Mouse (Mus musculus) kidney, postnatal 36 days (tissue): ENCODE data around the gene Hes3.
A peak's percentile ranks its signal among the peaks of the same experiment; 100 is the strongest.

Experiments
- DNase-seq, 2 experiments: peaks; one replicate each; pipeline ENCODE4 v3.0.0; 2021 to 2022; ENCODE audit warnings: mixed read lengths in 2 of 2

The Hes3 gene

DNA sequence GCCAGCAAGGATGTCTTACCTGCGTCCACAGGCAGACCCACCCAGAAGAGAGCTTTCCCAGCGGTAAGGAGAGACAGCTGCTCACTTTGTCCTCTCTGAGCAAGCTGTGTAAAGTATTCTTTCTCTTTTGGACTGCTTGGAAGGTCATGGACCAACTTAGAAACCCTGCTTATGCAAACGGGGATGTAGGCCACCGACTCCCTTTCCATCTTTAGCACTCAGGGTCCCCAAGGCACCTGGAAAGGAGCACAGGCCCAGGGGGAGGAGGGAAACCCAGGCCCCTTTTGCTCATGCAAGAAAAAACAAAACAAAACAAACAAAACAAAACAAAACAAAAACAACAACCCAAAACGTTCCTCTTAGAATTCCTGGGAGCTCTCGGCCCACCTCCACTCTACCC, at the start of gene Hes3:
Gene Hes3, minus strand, starts transcription at position 101 of the 400 bp plus-strand sequence.
- no peak for DNase-seq

DNA sequence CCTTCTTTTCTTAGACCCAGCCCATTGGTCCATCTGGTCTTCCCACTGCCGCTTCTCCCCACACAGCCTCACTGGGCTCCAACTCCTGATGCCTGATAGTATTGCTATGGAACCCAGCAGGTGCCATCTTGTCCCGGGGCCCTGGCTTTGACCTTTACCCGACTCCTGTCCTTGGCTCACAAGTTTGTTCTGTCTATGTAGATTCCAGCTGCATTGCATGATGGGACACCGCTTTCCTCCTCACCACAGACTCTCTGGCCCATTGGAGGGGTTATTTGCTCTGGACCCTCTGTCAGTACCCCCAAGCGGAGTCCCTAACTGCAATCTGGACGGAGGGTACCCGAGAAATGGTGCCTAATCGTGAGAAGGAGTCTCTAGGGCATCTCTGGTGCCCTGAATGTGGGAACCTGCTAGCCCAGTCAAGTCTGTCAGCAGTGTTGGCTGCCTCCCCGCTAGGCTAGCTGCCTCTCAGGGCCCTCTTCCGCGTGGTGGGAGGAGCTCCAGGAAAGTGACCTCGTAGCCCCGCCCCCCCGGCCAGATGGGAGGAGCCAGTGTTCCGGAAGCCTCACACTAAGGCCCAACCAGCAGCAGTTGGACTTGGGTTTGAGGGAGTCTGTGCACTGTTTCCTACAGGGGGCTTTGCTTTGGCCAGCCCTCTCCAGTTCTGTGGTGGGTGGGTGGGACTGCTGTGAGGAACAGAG, 49.3 kb upstream of the Hes3 start:
- DNase-seq = peak in 1 of 2 experiments; percentile 36

DNA sequence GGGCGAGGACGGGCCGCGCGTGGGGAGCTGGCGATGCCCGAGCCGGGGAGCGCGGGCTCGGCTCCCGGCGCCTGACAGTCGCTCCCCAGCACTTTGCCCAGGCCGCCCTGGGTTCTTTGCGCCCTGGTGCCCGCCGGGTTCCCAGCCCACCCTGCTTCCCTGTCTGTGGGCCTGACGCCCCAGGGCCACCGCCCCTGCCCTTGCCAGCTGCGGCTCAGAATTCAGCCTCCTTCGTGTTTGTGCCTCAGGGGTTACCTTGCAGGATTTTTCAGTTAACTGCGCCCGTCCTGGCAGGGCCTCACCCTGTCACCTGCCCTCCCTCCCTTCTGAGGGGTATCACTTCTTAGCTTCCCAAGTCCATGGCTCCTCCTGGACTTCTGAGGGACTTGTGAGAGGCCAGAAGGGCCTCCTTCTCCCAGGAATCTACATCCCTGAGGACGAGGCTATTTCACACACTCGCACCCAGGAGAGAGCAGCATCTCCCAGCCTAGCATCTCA, 47.9 kb upstream of the Hes3 start:
- no peak for DNase-seq

DNA sequence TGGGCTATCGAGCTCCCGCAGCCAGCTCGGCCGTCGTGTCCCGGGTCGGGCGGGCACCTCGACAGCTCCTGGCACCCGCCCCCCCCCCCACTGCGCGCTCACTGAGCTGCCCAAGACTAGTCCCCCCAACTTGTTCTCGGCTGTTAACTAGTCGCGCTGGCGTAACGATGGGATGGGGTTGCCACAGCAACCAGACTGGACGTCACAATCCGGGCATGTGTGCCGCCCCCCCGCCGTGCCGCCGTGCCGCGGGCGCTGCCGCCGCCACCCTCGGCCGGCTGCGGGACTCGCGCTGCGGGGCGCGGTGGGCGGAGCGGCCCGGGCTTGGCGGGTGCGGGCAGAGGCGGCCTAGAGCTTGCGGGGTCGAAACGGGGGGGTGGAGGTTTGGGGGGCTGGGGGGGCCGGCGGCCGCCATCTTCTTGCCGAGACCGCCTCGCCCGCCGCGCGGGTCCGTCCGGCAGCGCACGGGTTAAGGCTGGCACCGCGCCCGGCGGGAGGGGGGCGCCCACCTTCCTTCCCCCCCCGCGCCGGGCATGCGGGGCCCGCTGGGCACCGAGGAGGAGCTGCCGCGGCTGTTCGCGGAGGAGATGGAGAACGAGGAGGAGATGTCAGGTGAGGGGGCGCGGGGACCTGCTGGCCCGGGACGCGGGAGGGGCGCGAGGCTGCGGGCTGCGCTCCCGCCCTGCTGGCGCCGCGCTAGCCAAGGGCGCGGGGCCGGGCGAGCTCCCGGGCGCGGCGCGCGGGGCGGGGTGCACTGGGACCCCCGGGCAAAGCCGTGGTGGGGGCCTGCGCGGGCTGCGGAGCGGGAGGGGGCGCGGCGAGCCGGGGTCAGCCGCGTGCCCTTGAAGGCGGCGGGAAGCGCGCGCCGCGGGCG, 47.2 kb upstream of the Hes3 start, which contains the start of gene Chd5:
Gene Chd5, plus strand, starts transcription at position 233 of the 874 bp plus-strand sequence.
- no peak for DNase-seq

DNA sequence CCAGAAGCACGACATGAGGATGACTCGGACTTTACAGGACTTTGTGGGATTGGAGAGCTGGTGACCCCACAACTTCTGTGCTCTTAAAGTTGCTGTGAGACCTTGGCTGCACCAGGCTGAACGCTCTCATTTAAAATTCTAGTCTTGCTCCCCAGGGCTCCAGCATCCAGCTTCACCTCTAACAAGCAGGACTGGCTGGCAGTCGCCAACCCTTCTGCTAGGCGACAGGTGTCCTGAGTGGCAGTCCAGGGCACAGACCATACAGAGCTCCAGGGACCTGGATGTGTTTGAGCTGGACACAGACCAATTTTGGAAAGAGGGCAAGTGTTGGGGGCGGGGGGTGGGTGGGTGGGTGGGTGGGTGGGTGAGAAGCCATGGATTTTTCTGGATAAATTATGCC, 46.3 kb upstream of the Hes3 start:
- no peak for DNase-seq

DNA sequence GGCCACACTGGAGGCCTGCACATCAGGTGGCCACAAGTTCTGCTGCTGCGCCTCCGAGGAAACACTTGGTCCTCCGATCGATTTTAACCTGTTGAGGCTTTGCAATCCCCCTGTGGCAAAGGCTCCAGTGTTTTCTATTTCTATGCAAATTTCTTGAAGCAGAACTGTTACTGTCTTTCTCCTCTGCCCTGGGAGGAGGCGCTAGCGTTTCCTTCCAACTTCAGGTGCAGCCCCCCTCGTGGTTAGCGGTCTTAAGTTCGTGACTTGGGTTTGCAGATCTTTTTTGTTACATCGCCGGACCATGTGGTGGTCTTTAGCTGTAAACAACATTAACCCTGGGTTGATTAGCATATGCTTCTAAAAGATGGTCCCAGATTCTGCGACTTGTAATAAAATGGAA, 42.1 kb upstream of the Hes3 start:
- DNase-seq = no peak

DNA sequence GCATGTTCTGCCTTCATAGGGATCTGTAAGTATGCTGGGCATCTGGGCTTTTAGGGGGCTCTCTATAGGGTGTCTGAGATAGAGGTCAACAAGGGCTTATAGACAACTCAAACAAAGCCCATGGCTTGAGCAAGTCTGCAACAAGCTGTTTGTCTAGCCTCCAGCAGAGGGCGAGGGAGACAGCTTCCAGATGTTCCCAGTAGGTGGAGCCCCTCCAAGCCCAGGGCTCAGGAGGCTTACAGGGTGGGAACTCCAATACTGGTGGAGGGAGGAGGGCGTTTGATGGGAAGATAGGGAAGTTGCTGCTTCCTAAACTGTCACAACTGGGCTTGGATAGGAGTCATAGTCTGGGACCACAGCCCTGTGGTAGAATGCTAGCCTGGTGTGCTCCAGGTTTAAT, 41.5 kb upstream of the Hes3 start:
- DNase-seq = peak; percentile 60 to 83

DNA sequence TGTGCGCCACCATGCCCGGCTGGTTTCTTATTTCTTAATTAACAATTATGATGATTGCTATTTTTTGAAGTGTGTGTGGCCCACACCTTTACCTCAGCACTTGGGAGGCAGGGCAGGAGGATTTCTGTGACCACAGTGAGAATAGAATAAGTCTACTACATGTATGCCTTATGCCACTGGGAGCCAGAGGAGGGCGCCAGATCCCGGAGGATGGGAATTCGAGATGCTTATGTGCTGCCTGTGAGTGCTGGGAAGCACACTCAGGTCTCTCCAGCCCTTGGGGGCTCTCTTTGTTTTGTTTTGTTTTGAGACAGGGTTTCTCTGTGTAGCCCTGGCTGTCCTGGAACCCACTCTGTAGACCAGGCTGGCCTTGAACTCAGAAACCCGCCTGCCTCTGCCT, 37.2 kb upstream of the Hes3 start:
- peak in 1 of 2 experiments; percentile 80 for DNase-seq

DNA sequence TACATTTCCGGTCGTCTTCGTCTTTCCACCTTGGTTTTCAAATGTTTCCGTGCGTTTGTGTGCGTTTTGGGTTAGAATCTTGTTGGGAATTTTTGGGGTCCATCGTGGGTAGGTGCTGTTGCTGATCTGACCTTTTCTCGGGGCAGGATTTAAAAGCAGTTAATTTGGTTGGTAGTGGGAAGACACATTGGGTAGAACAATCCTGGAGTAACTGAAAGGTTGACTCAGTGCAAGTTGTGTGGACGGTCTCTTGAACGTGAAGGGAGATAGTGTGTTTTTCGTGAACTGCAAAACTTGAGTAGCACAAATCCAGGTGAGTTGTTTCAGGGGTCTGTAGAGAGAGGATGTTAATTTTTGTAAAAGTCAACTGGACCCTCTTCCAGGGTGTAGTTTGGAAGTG, 35.1 kb upstream of the Hes3 start:
- DNase-seq = no peak

DNA sequence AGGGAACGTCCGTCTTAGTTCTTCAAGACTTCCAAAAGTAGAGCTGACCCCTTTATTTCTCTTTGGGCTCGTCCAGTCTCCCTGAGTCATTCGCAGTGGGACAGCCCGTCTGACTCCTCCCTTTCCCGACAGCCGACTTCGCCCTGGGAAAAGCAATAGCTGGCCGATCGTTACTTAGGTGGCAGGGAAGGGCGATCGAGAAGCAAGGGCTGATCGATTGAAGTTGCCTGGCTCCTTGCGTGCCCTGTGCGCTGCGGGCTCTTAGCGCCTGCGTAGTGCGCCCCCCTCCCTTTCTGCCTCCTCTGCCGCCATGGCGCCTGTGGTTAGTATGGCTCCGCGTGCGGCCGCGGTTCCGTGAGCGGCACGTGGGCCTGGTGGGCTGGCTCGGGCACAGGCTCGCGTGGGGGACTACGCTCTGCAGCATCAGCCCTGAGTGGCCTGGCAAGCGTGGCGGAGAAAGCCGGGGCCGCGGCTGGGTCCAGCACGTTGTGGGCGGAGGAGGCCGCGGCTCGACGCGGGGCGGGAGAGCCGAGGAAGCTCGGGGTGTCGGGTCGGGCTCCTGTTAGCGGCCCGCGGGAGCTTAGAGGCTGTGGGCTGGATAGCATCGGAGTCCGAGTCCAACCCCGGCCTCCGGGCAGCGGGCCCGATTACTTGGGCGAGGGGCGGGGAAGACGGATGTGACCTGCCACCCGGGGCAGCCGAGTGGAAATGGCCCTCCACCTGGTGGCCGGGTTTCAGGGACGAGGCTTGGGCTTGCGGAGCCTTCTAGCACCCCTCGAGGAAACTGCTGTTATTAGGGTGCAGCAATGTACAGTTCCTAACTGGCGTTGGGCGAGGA, 34.3 kb upstream of the Hes3 start, which contains the start of gene Rpl22:
Gene Rpl22, plus strand, starts transcription at position 169 of the 838 bp plus-strand sequence.
- DNase-seq = peak; percentile 94 to 97

DNA sequence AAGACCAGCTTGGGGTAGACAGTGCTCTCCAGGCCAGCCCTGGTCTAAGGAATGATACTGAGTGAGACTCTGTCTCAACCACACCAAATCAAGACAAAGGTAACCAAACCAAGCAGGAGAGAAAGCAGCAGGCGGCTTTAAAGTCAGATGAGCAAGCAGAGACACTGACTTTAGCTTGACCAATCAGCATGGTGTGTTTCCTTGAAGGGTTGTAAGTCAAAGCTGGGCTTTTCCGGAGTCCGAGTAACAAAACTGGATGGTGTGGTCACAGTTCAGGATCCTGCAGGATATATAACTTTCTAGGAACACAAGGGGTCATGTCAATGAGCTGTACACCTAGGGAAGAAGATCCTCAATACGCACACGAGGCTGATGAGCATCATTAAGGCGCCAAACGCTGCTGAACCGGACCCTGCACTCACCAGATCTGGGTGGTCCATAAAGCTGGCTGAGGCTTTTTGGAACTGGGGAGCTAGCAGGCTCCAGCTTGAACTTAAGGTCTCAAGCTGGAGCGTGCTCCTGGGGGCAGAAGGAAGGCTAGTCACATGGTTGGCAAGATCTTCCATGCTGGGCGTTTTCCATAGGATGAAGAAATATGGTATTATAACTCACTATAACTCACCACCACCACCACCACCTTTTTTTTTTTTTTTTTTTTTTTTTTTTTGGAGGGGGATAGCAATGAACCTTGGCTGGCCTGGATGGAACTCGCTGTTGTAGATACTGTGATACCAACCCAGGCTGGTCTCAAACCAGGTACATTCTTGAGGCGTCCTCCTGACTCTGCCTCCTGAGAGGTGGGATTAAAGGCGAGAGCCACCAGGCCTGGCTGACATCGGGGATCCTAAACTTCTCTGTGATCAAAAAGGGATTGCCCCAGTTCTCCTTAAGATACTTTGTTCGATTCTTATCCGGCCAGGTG, 33.4 kb upstream of the Hes3 start:
- DNase-seq = no peak

DNA sequence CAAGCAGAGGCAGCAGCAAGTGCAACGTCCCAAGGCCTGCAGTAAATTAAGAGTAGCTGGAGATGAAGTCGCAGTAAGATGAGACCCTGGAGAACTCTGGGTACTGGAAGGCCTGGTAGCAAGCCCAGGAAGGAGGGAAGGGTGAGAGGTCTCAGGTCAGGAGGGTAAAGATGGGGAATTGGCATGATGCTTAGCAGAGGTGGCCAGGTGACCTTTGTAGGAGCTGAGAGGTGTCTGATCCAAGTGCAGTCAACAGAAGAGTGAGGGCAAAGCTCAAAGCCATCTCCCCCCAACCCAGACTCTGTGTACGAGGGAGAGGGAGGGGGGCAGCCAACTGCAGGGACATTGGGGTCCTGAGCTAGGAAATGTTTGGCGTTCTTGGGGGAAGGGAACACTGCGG, 30.0 kb upstream of the Hes3 start:
- DNase-seq = peak; percentile 34 to 46

DNA sequence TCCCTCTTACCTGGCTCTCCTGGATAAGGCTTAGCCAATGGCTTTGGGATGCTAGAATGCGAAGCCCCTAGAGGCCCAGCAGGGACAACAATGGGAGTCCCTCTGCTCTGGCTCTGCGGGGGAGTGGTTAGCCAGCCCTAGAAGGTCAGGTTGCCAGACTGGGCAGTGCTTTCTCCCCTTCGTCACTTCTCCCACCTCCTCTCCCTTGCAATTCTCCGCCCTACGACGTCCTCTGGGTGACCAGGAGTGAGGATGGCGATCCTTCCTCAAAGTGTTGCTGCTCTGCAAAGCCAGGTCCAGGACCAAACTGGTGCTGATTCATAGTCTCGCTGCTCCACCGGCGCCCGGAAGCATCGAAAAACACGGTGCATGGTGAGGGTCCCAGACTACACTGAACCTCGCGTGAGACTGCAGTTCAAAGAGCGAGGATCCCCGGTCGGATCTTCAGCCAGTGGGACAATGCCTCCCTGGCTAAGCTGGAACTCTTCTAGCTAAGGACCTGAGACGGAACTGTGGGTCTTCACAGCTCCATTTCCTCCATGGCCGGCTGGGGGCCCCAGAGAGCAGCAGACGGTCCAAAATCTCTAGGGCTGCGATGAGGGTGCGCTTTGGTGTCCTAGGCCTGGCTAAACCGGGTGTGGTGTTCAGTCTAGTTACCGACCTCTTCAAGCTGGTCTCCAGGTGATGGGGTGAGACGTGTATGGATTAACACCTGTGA, 27.2 kb upstream of the Hes3 start, which contains the start of gene Rnf207:
Gene Rnf207, minus strand, starts transcription at position 477 of the 718 bp plus-strand sequence.
- DNase-seq = peak; percentile 54 to 85

DNA sequence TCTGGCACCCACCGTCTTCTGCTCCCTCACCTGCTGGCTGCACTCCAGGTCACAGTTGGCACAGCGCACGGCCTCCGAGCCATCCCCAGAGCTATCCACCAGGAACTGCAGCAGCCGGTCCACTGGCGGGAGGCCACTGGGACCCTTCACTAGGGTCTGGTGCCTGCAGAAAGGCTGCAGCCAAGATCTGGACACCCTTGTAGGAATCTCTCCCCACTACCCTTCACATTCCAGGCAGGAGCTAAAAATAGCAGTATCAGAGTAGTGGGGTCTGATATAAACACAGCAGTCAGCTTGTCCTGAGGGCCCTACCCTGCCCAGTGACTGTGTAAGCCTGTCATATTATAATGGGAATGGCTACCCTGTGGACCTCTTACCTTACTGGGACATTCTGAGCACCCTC, 26.2 kb upstream of the Hes3 start:
- peak in 1 of 2 experiments; percentile 36 for DNase-seq

DNA sequence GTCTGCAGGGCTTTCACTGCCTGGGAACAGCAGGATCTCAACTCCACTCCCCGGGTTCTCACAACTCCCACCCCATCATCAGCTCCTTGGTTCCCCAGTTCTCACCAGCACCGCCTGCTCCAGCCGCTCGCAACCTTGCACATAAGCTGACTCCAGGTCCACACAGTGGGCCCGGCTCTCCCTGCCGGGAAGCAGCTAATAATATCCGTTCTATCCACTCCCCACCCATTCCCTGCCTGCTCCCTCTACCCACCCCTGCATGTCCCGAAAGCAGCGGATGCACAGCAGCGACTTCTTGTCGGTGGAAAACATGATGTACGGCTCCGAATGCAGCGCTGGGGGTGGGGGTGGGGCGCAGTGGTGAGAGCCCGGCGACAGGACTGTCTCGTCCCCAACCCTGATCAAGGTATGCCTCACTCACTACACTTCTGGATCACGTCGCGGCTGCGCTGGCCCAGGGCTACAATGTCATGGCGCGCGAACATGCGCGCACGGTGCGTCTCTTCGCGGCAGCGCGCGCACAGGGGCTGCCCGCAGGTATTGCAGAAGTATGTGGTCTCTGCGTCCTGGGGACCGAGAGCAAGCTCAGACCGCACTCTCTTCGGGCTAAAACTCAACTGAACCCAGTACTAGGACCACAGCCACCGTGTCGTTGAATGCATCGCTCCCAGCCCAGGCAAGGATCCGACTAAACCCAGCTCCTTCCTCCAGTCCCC, 24.2 kb upstream of the Hes3 start:
- no peak for DNase-seq

DNA sequence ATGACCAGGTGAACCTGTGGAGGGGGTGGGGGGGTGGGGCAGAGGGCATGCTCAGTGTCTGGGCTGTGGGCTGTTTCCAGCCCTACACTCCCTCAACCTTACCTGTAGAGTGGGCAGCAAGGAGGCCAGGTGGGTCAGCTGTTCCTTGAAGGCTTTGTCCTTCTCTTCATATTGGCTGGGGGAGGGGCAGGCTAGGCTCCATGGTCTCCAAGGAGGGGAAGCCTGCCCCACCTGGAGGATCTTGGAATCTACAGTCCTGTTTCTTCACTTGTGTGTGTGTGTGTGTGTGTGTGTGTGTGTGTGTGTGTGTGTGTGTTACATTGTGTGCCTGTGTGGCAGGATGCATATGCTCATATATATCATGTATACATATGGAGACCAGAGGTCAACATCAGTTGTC, 22.5 kb upstream of the Hes3 start:
- peak in 1 of 2 experiments; percentile 76 for DNase-seq

DNA sequence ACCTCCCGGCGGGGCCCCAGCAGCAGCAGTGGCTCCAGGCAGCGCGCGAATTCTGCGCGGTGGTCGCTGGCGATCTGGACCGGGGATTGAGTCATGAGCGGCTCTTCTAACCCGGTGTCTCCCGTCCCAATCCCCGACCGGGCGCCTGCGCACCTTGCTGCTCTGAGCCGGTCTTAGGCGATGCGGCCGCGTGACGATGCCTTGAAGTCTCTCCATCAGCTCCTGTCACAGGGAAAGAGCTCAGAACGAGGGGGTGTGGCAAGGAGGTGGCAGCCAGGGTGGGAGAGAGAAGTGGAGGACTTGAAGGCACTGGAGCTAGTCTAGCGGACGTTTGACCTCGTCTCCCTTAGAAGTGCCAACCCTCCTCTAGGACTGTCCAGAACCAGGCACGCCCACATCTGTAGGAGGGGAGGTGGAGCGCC, 21.8 kb upstream of the Hes3 start:
- DNase-seq = peak; percentile 32 to 38

DNA sequence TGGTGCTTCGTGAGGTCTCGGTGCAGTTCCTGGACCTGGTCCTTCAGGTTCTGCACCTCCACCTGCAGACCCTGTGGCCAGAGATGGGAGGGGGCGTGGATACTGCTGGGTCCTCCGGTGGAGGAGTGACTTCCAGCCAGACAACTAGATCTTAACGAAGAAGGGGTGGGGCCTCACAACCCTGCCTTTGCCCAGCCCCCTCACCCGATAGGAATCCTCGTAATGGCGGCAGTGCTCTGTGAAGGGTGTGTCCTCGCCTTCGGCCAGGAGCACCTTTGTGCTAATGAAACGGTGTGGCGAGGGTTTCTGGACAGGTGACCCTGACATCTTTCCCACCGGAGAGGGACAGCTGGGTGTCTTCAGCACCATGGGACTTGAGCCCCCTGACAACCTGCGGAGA, 20.7 kb upstream of the Hes3 start:
- DNase-seq = no peak

DNA sequence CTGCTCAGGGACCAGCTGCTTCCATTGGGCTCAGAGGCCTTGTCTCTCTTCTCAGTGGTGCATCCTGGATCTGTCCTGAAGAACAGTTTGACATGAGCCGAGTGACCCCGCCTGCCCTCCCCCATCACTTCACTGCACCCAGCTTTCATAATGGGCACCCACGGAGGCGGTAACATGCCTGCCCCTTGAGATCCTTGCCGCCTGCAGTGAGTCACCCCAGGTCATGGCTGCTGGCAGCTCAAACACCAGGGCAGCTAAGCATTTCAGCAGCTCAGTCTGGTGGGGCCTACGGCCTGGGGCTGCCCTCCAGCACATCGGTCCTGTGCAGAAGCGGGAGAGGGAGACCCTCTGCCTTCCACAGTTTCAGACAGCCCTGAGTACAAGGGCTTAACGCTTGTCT, 16.1 kb upstream of the Hes3 start:
- DNase-seq = no peak

DNA sequence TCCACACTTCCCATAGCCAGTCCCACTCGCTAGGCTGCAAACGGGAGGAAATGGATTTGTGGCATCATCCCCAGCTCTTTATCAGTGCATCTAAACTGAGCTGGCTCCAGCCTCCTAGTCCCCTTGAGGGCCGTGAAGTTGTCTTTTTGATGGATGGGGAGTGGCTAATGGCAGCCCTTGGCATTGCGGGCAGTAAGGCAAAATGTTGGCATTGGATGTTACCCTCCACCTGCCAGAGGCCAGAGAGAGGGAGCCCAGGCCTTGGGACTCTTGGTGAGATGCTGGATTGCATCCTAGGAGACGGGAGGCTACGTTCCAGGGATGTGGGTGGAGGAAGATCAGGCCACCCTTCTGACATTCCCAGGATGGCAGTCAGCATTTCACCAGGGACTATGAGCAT, 14.5 kb upstream of the Hes3 start:
- no peak for DNase-seq
